Mouse (Mus musculus) spleen, adult 2 months (tissue): ENCODE measurements around the gene Acbd5.

ENCODE experiments used
- CTCF ChIP-seq: fragments of 200-500 bp; IDR thresholded peaks from 2 replicates; pipeline ENCODE4 v1.5.1; 2011; ENCODE audit warnings: mild to moderate bottlenecking, inconsistent platforms; ENCODE audit not compliant: insufficient read depth, insufficient read length, insufficient replicate concordance; ENCODE audit errors: extremely low read depth
- POLR2A ChIP-seq: fragments of 200-500 bp; IDR thresholded peaks from 2 replicates; pipeline ENCODE4 v1.6.1; 2011; ENCODE audit warnings: low read depth, low read length, inconsistent platforms

GRCm38 (mm10) chr2:23071406-23071805, 3.4 kb downstream of the Acbd5 start:
- TF ChIP-seq CTCF, result no peak
- no peak for TF ChIP-seq POLR2A
